Mouse (Mus musculus): ENCODE measurements at regions not wholly inside any gene's neighbourhood (a gene's known extent, or its start where the extent isn't known, plus 50 kb on each side); places are given as distances from the start of the nearest gene placed in this dataset.

DNA sequence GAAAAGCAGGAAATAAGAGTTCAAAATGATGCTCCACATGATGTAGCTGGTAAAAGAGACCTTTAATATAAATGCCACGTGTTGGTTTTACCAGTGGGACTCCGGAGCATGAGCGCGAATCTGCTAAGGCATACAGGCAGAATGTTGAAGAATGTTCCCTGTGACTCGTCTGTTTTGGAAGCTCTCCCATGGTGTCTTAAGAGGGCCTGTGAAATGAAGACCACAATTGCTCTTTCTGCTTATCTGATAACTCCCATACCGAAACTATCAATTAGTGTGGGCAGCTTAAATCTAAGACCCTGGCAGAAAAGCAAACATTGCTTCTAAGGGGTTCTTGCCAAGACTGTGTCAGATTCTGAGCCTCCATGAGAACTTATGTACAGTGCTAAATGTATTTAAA lies 804.9 kb upstream of the Arrdc4 start:
- no peaks in the 10 kb centered on the region for H3K36me3 ChIP-seq (ENCODE audit: control insufficient read depth, insufficient read depth)
- H3K27ac ChIP-seq (ENCODE audit: low read length) = no peak overlapping the region
- ATAC-seq (replicated peaks; ENCODE audit: extremely low read depth, insufficient read depth, low FRiP score) = no peak
- no peak overlapping the region for H3K4me2 ChIP-seq (ENCODE audit: low read depth, low read length)
- H3K4me3 ChIP-seq (ENCODE audit: low read length) = no peak overlapping the region
- 63% methylated on average over 6 of the region's 6 CpGs for WGBS
- H3K9me3 ChIP-seq (replicated peaks; ENCODE audit: control insufficient read depth, low read length) = no peaks in the 10 kb centered on the region
- H3K27me3 ChIP-seq (ENCODE audit: control insufficient read depth, insufficient read depth, low read length) = no peaks in the 10 kb centered on the region
- H3K9ac ChIP-seq (ENCODE audit: low read length) = no peak overlapping the region
- no peaks in the 10 kb centered on the region for H3K4me1 ChIP-seq (ENCODE audit: control insufficient read depth, insufficient read depth, low read length)

DNA sequence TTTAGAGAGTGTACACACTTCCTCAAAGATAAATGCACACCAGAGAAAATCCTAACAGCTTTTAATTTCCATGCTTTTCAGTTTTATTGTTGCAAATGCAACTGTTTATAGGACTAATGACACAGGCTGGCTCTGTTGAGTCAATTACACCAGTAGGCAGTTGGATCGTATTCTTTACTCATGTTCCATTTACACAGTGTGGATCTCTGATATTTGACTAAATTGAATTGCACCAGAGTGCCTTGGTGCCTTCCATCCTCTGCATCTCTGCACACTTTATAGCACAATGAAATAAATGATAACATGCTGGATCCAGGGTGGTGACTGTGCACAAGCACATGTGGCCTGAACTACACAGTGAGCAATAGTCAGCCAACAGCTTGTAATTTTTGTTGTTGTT lies 787.0 kb upstream of the Arrdc4 start:
- WGBS = 93% methylated on average over 1 of the region's 1 CpGs
- Histone ChIP-seq H3K36me3 (ENCODE audit: control insufficient read depth, insufficient read depth) (no peaks in the 10 kb centered on the region), H3K4me3 (ENCODE audit: low read length) (no peak overlapping the region), H3K27me3 (ENCODE audit: control insufficient read depth, insufficient read depth, low read length) (no peaks in the 10 kb centered on the region), H3K4me2 (ENCODE audit: low read depth, low read length) (no peak overlapping the region), H3K4me1 (ENCODE audit: control insufficient read depth, insufficient read depth, low read length) (no peaks in the 10 kb centered on the region), H3K9ac (ENCODE audit: low read length) (no peak overlapping the region), H3K9me3 (replicated peaks; ENCODE audit: control insufficient read depth, low read length) (no peaks in the 10 kb centered on the region), H3K27ac (ENCODE audit: low read length) (no peak overlapping the region)
- no peak for ATAC-seq (replicated peaks; ENCODE audit: extremely low read depth, insufficient read depth, low FRiP score)

DNA sequence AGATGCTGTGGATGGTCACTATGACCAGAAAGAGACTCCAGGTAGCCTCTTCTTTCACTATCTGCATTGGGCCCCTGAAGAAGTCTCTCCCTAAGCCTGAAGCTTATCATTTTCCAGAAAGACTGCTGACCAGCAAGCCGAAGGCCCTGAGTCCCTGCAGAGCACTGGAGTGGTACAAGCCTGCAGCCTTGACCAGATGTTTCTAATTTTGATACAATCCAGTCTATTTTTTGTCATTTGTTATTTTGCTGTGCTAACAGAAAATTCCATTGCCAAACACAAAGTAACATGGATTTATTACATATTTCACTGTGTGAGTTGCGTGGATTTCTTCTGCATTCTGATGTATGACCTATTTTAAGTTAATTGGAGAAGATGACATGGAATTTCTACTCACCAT lies 764.9 kb upstream of the Arrdc4 start:
- Histone ChIP-seq H3K27me3 (ENCODE audit: control insufficient read depth, insufficient read depth, low read length) (no peaks in the 10 kb centered on the region), H3K4me3 (ENCODE audit: low read length) (no peak overlapping the region), H3K27ac (ENCODE audit: low read length) (no peak overlapping the region), H3K4me1 (ENCODE audit: control insufficient read depth, insufficient read depth, low read length) (no peaks in the 10 kb centered on the region), H3K9ac (ENCODE audit: low read length) (no peak overlapping the region), H3K4me2 (ENCODE audit: low read depth, low read length) (no peak overlapping the region), H3K36me3 (ENCODE audit: control insufficient read depth, insufficient read depth) (no peaks in the 10 kb centered on the region), H3K9me3 (replicated peaks; ENCODE audit: control insufficient read depth, low read length) (no peaks in the 10 kb centered on the region)
- ATAC-seq (replicated peaks; ENCODE audit: extremely low read depth, insufficient read depth, low FRiP score) = no peak
- WGBS = 69% methylated on average over 2 of the region's 2 CpGs

DNA sequence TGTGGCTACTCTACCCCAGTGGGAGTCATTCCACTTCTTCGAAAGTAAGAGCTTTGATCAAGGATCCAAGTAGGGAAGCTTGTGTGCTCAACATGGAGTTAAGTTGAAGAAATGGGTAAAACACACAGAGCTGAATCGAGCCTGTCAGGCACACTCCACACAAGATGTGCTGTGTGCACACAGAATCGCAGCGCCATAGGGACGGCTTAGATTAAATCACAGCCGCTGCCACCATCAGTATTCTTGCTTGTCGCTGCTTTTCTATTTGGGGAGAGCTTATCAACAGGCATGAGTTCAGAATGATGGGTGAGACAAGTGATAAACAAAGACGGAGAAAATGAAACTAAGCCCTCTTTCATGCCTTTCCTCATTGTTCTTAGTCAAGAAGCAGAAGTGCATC lies 761.3 kb upstream of the Arrdc4 start:
- H3K4me3 ChIP-seq (ENCODE audit: low read length) = peak overlapping the region; percentile 14
- H3K4me2 ChIP-seq (ENCODE audit: low read depth, low read length) = peak overlapping the region; percentile 13; the same call in 1 of the 2 replicates
- H3K9ac ChIP-seq (ENCODE audit: low read length) = no peak overlapping the region
- H3K36me3 ChIP-seq (ENCODE audit: control insufficient read depth, insufficient read depth) = no peaks in the 10 kb centered on the region
- H3K9me3 ChIP-seq (replicated peaks; ENCODE audit: control insufficient read depth, low read length) = no peaks in the 10 kb centered on the region
- 41% methylated on average over 8 of the region's 8 CpGs for WGBS
- no peak for ATAC-seq (replicated peaks; ENCODE audit: extremely low read depth, insufficient read depth, low FRiP score)
- no peaks in the 10 kb centered on the region for H3K27me3 ChIP-seq (ENCODE audit: control insufficient read depth, insufficient read depth, low read length)
- no peak overlapping the region for H3K27ac ChIP-seq (ENCODE audit: low read length)
- H3K4me1 ChIP-seq (ENCODE audit: control insufficient read depth, insufficient read depth, low read length) = no peaks in the 10 kb centered on the region

DNA sequence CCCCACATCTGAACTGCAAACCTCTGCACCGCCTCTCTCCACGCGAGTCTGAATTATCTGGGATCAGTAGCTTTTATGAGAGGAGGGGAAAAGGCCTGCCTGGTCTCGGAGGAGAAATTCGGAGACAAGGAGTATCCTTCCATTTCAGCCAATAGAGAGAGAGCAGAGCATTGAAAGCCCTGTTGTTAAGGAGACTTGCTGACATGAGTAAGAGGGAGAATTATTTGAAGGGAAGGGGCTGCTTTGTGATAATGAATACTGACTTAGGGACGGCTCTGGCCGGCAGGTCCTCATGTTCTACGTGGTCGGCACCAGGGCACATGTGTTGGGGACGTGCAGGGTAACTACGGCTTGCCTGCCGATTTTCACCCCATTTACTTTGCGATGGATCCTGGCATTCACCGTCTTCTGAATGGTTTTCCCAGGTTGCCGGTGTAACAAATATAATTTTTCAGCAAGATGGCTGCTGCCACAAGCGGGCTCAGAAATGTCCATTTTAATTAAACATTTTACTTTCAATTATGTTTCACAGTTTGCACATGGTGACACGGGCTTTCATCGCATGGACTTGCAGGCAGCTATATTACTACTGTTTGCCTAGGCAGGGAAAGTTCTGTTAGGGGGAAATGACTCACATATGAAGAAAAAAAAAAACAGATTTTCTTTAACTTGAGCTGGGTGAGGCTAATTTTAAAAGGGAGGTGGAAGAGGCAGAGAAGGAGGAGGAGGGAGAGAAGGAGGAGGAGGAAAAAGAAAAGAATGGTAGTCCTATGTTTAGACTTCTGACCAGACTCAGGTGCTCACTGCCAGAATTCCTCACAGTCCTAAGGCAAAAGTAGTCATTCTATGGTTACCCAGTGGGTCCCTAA lies 744.3 kb upstream of the Arrdc4 start:
- WGBS = 50% methylated on average over 18 of the region's 18 CpGs

GRCm38 (mm10) chr7:69490566-69491466 lies 741.8 kb upstream of the Arrdc4 start:
- no peaks in the 10 kb centered on the region for H3K9me3 ChIP-seq (replicated peaks; ENCODE audit: control insufficient read depth, low read length)
- H3K4me2 ChIP-seq (ENCODE audit: low read depth, low read length) = no peak overlapping the region
- H3K9ac ChIP-seq (ENCODE audit: low read length) = no peak overlapping the region
- H3K27ac ChIP-seq (ENCODE audit: low read length) = no peak overlapping the region
- WGBS = 36% methylated on average over 16 of the region's 16 CpGs
- H3K4me1 ChIP-seq (ENCODE audit: control insufficient read depth, insufficient read depth, low read length) = no peaks in the 10 kb centered on the region
- ATAC-seq (replicated peaks; ENCODE audit: extremely low read depth, insufficient read depth, low FRiP score) = no peak; the same call in 1 of the 2 replicates
- H3K4me3 ChIP-seq (ENCODE audit: low read length) = no peak overlapping the region
- no peaks in the 10 kb centered on the region for H3K36me3 ChIP-seq (ENCODE audit: control insufficient read depth, insufficient read depth)
- no peaks in the 10 kb centered on the region; the same call in 1 of the 2 replicates for H3K27me3 ChIP-seq (ENCODE audit: control insufficient read depth, insufficient read depth, low read length)

More for the DNA sequence above, 744.3 kb upstream of the Arrdc4 start:
- Histone ChIP-seq H3K9ac (ENCODE audit: low read length) (no peak overlapping the region), H3K4me1 (ENCODE audit: control insufficient read depth, insufficient read depth, low read length) (no peaks in the 10 kb centered on the region), H3K4me3 (ENCODE audit: low read length) (no peak overlapping the region), H3K27me3 (ENCODE audit: control insufficient read depth, insufficient read depth, low read length) (no peaks in the 10 kb centered on the region; the same call in 1 of the 2 replicates), H3K36me3 (ENCODE audit: control insufficient read depth, insufficient read depth) (no peaks in the 10 kb centered on the region), H3K9me3 (replicated peaks; ENCODE audit: control insufficient read depth, low read length) (no peaks in the 10 kb centered on the region), H3K27ac (ENCODE audit: low read length) (no peak overlapping the region), H3K4me2 (ENCODE audit: low read depth, low read length) (peak overlapping the region; percentile 44)
- ATAC-seq (replicated peaks; ENCODE audit: extremely low read depth, insufficient read depth, low FRiP score) = no peak

GRCm38 (mm10) chr7:69488630-69489029 lies 739.6 kb upstream of the Arrdc4 start:
- Histone ChIP-seq H3K9me3 (replicated peaks; ENCODE audit: control insufficient read depth, low read length) (no peaks in the 10 kb centered on the region), H3K4me2 (ENCODE audit: low read depth, low read length) (no peak overlapping the region), H3K9ac (ENCODE audit: low read length) (no peak overlapping the region), H3K27me3 (ENCODE audit: control insufficient read depth, insufficient read depth, low read length) (no peaks in the 10 kb centered on the region; the same call in 1 of the 2 replicates), H3K36me3 (ENCODE audit: control insufficient read depth, insufficient read depth) (no peaks in the 10 kb centered on the region), H3K4me3 (ENCODE audit: low read length) (no peak overlapping the region), H3K4me1 (ENCODE audit: control insufficient read depth, insufficient read depth, low read length) (no peaks in the 10 kb centered on the region), H3K27ac (ENCODE audit: low read length) (no peak overlapping the region)
- no peak for ATAC-seq (replicated peaks; ENCODE audit: extremely low read depth, insufficient read depth, low FRiP score)
- WGBS = 57% methylated on average over 6 of the region's 6 CpGs

- no peak for ATAC-seq (replicated peaks; ENCODE audit: extremely low read depth, insufficient read depth, low FRiP score)
- Histone ChIP-seq H3K36me3 (ENCODE audit: control insufficient read depth, insufficient read depth) (no peaks in the 10 kb centered on the region), H3K4me1 (ENCODE audit: control insufficient read depth, insufficient read depth, low read length) (no peaks in the 10 kb centered on the region), H3K4me3 (ENCODE audit: low read length) (no peak overlapping the region), H3K9ac (ENCODE audit: low read length) (no peak overlapping the region), H3K27me3 (ENCODE audit: control insufficient read depth, insufficient read depth, low read length) (no peaks in the 10 kb centered on the region), H3K4me2 (ENCODE audit: low read depth, low read length) (no peak overlapping the region), H3K9me3 (replicated peaks; ENCODE audit: control insufficient read depth, low read length) (no peaks in the 10 kb centered on the region), H3K27ac (ENCODE audit: low read length) (no peak overlapping the region)
- 25% methylated on average over 3 of the region's 3 CpGs for WGBS
Observed at GRCm38 (mm10) chr7:69487111-69487510, 738.1 kb upstream of the Arrdc4 start.

- H3K4me2 ChIP-seq (ENCODE audit: low read depth, low read length) = no peak overlapping the region
Observed at GRCm38 (mm10) chr7:69484552-69484951, 735.5 kb upstream of the Arrdc4 start.

More at GRCm38 (mm10) chr7:69484552-69484951, 735.5 kb upstream of the Arrdc4 start:
- Histone ChIP-seq H3K9ac (ENCODE audit: low read length) (no peak overlapping the region), H3K27ac (ENCODE audit: low read length) (no peak overlapping the region), H3K9me3 (replicated peaks; ENCODE audit: control insufficient read depth, low read length) (no peaks in the 10 kb centered on the region), H3K4me1 (ENCODE audit: control insufficient read depth, insufficient read depth, low read length) (no peaks in the 10 kb centered on the region), H3K4me3 (ENCODE audit: low read length) (no peak overlapping the region), H3K27me3 (ENCODE audit: control insufficient read depth, insufficient read depth, low read length) (no peaks in the 10 kb centered on the region), H3K36me3 (ENCODE audit: control insufficient read depth, insufficient read depth) (no peaks in the 10 kb centered on the region)
- ATAC-seq (replicated peaks; ENCODE audit: extremely low read depth, insufficient read depth, low FRiP score) = no peak
- WGBS = 73% methylated on average over 4 of the region's 4 CpGs

Data from heart, embryonic 16.5 days (tissue).